Mouse (Mus musculus) hindbrain, embryonic 11.5 days (tissue): Measurements from ENCODE around the gene Timp2. TPM values are rescaled to one million over a fixed set of nuclear protein-coding genes. Genes with fewer than 3 reads are reported as not detected.
A peak's percentile ranks its signal among the peaks of the same experiment; 100 is the strongest.

Source experiments
- ATAC-seq: fragments of 200-750 bp; cut with Nextera tagmentation; 2 replicates; pipeline ENCODE4 v1.8.0; 2017; ENCODE audit warnings: mild to moderate bottlenecking, moderate TSS enrichment, moderate library complexity; ENCODE audit not compliant: low FRiP score
- DNase-seq: peaks from one replicate; pipeline ENCODE4 v3.0.0-alpha.2; 2015; ENCODE audit warnings: low spot score
- H3K27ac ChIP-seq: fragments of 300-500 bp; sonication (generic); 2 replicates; pipeline ENCODE4 v1.5.1; 2014; ENCODE audit warnings: mild to moderate bottlenecking, low read depth, low read length
- H3K27me3 ChIP-seq: fragments of 300-500 bp; sonication (generic); 2 replicates; pipeline ENCODE4 v1.6.1; 2014; ENCODE audit warnings: mild to moderate bottlenecking, low read length, moderate library complexity, mixed read lengths; ENCODE audit not compliant: control insufficient read depth, insufficient read depth
- H3K36me3 ChIP-seq: fragments of 300-500 bp; sonication (generic); 2 replicates; pipeline ENCODE4 v1.6.1; 2014; ENCODE audit warnings: mild to moderate bottlenecking, low read length, moderate library complexity, mixed read lengths; ENCODE audit not compliant: control insufficient read depth, insufficient read depth
- H3K4me1 ChIP-seq: fragments of 300-500 bp; sonication (generic); replicated peaks from 2 replicates; pipeline ENCODE4 v1.6.1; 2014; ENCODE audit warnings: low read length, mixed read lengths; ENCODE audit not compliant: control insufficient read depth, insufficient read depth
- H3K4me2 ChIP-seq: fragments of 300-500 bp; sonication (generic); replicated peaks from 2 replicates; pipeline ENCODE4 v1.6.1; 2014; ENCODE audit warnings: mild to moderate bottlenecking, low read depth, low read length
- H3K4me3 ChIP-seq: fragments of 300-500 bp; sonication (generic); 2 replicates; pipeline ENCODE4 v1.5.1; 2014; ENCODE audit warnings: low read depth, low read length
- H3K9ac ChIP-seq: fragments of 300-500 bp; sonication (generic); 2 replicates; pipeline ENCODE4 v1.6.1; 2014; ENCODE audit warnings: low read depth, low read length
- H3K9me3 ChIP-seq: fragments of 300-500 bp; sonication (generic); 2 replicates; pipeline ENCODE4 v1.6.1; 2016; ENCODE audit warnings: low read length; ENCODE audit not compliant: control insufficient read depth
- WGBS: fragments of 180-500 bp; shearing (Covaris S2); extraction: QIAGEN DNeasy Blood & Tissue Kit; methylation state at CpG from one replicate; pipeline ENCODE4 v1.1.7; 2014; 5-methylcytosine and 5-hydroxymethylcytosine counted together
- polyA plus RNA-seq: library from polyadenylated mRNA; unstranded; fragments of >200 nt; fragmentation: Nextera tagmentation; extraction: Ambion mirVana; gene quantifications from 2 replicates; pipeline ENCODE4 v1.2.1, GENCODE M21; 2014

The Timp2 gene
- polyA plus RNA-seq, 1 experiment from 2014 or later: 39.5 TPM

DNA sequence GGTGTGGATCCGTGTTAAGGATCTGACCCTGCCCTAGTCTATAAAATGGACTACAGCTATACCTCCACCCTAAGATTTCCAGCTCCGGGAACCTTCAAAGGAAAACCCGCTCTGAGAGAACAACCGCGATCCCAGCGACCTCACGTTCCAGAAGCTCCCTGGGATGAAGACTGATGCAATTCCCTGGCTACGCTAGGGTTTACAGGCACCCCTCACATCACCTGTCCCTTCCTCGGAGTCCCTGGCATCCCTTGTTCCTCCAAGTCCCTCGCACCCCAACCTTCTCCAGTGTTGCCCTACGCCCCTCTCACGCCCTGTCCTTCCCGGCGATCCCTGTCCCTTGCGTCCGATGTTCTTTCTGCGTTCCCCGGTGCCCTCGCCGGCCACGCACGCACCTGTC lies 66.0 kb downstream of the Timp2 start:
- Histone ChIP-seq H3K9ac (peak overlapping the region; percentile 87), H3K4me1 (no peaks in the 10 kb centered on the region; the same call in 1 of the 2 replicates), H3K27me3 (no peaks in the 10 kb centered on the region), H3K27ac (0 out of 2 replicates have a peak overlapping the region, but pooled peaks have one; percentile 25), H3K4me3 (peak overlapping the region; percentile 78), H3K36me3 (0 out of 2 replicates have a peak, but pooled peaks cover 4% of the 10 kb centered on the region), H3K9me3 (no peaks in the 10 kb centered on the region), H3K4me2 (peak overlapping the region; percentile 77)
- under 1% methylated on average over 22 of the region's 22 CpGs for WGBS
- ATAC-seq (peak; percentile 20), DNase-seq (no peak)

DNA sequence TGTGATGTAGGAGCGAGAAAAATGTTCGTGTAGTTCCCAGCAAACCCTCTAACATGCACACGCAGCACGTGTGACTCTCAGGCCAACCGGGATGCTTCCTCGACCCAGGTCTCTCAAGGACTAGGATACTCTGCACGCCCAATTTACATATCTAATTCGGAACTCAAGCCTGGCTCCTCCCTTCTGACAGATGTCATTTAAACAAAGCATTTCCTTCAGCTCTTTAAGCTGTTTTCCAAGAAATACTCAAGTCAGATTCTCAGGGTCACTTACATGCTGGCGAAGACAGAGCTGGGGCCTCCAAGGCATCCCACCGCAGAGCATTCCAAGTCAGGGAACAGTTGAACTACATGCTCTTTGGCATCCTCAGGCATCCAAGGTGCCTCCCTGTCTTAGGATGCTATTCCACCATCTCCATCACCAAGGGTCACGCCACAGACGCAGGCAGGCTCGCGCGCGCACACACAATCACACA lies 66.5 kb downstream of the Timp2 start:
- Histone ChIP-seq H3K9ac (peak overlapping the region; percentile 87), H3K27ac (no peak overlapping the region), H3K4me2 (peak overlapping the region; percentile 77), H3K27me3 (no peaks in the 10 kb centered on the region), H3K4me3 (peak overlapping the region; percentile 78), H3K36me3 (0 out of 2 replicates have a peak, but pooled peaks cover 5% of the 10 kb centered on the region), H3K4me1 (no peaks in the 10 kb centered on the region; the same call in 1 of the 2 replicates), H3K9me3 (no peaks in the 10 kb centered on the region)
- DNase-seq: peak; percentile 29
- 2% methylated on average over 16 of the region's 16 CpGs for WGBS
- no peak for ATAC-seq

DNA sequence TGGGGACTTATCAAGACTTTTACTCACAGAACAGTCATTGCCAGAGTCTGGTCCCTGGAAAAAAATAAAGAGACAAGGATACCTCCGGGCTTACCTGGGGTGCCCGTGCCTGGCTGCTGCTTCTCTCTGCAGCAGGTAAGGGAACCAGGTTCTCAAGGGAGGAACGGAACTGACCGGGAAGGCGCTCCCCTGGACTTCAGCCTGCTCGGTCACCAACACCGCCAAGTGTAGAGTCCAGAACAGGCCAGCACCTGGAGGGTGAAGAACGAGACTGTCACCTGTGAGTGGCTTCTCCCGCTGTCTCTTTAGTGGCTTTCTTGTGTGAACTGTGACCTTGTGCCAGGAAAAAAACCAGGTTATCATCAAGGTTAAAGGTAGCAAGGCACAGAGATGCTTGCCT lies 68.0 kb downstream of the Timp2 start:
- 93% methylated on average over 9 of the region's 9 CpGs for WGBS
- Histone ChIP-seq H3K36me3 (peaks cover 5% of the 10 kb centered on the region; the same call in 1 of the 2 replicates), H3K4me1 (no peaks in the 10 kb centered on the region; the same call in 1 of the 2 replicates), H3K4me3 (no peak overlapping the region), H3K9me3 (no peaks in the 10 kb centered on the region), H3K27me3 (no peaks in the 10 kb centered on the region), H3K4me2 (no peak overlapping the region), H3K9ac (no peak overlapping the region), H3K27ac (no peak overlapping the region)
- no peak for ATAC-seq
- DNase-seq: no peak

DNA sequence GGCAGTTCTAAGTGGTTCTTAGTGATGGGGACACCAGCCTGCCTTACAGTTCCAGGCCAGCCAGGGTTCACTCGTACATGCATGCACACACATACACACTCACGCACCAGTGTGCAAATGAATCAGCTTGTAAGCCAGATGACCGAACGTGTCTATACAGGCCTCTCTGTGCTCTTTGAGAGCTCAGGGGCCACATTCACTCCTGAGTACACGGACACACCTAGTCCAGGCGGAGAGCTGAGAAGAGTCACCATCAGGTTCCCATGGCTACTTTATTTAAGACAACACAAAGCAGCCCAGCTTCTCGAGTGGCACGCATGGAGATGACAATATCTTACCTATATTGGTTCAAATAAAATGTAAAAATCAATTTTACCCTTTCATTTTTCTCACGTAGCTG lies 69.1 kb downstream of the Timp2 start:
- Histone ChIP-seq H3K27ac (no peak overlapping the region), H3K27me3 (no peaks in the 10 kb centered on the region), H3K4me2 (no peak overlapping the region), H3K4me1 (no peaks in the 10 kb centered on the region; the same call in 1 of the 2 replicates), H3K9me3 (no peaks in the 10 kb centered on the region), H3K9ac (no peak overlapping the region), H3K4me3 (no peak overlapping the region), H3K36me3 (peaks cover 8% of the 10 kb centered on the region; the same call in 1 of the 2 replicates)
- DNase-seq (no peak), ATAC-seq (no peak)
- 95% methylated on average over 9 of the region's 9 CpGs for WGBS

DNA sequence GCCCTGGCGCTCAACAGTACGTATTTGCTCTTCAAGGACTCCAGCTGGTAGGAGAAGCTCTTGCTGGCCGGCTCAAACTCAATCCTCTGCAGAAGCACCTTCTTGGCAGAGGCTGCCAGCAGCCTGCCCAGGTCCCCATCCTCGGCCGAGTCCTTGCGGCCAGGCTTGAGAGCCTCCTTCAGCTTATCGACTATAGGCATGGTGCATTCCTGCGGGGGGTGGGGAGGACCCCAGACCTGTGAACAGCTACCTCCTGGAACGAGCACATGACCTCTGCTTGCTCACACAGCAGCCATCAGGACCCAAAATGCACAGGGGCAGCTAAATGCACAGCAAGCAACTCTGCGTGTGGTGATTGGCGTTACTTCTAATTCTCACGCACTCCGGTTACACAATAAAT lies 69.7 kb downstream of the Timp2 start:
- Histone ChIP-seq H3K36me3 (peaks cover 8% of the 10 kb centered on the region; the same call in 1 of the 2 replicates), H3K9me3 (no peaks in the 10 kb centered on the region), H3K4me1 (no peaks in the 10 kb centered on the region; the same call in 1 of the 2 replicates), H3K9ac (no peak overlapping the region), H3K4me2 (no peak overlapping the region), H3K4me3 (no peak overlapping the region), H3K27me3 (no peaks in the 10 kb centered on the region), H3K27ac (no peak overlapping the region)
- ATAC-seq (no peak), DNase-seq (no peak)
- WGBS: 91% methylated on average over 13 of the region's 13 CpGs

DNA sequence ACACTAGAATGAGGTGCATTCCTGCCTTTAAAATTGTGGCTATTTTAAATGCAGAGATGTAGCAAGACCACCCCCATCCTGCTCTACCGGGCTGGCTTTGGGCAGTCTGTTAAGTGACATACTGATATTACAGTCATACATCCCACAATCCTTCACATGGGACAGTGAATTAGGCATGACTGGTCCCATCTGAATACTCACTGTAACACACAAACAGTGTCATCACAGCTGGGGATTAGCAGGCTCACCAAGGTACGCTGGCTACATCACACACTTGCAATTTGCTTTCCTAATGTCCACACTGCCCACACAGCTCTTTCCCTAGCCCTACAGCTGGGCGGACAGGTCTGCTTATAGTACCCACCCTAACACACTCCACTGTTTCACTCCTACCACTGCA lies 75.3 kb downstream of the Timp2 start:
- Histone ChIP-seq H3K36me3 (peaks cover 23% of the 10 kb centered on the region; the same call in 1 of the 2 replicates), H3K27ac (no peak overlapping the region), H3K4me1 (no peaks in the 10 kb centered on the region), H3K9me3 (no peaks in the 10 kb centered on the region), H3K27me3 (no peaks in the 10 kb centered on the region), H3K4me3 (no peak overlapping the region), H3K4me2 (no peak overlapping the region), H3K9ac (no peak overlapping the region)
- WGBS: 97% methylated on average over 3 of the region's 3 CpGs
- DNase-seq (no peak), ATAC-seq (no peak)

DNA sequence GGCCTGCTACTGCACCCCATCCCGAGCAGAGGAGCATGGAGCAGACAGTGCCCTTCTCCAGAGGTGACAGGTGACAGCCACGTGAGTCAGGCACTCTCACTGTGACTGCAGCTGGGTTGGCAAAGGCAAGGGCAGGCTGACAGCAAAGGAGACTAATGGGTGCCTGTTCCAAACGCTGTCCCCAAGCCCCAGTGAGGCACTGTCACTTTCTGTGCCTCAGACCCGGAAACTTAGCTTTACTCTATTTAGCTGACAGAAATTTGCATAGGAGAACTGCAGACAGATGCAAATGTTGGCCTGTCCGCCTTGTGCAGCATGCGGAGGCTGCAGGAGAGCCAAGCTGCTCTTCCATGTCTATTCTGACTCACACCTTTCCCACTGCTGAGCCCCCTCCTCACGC lies 79.2 kb downstream of the Timp2 start:
- ATAC-seq (no peak), DNase-seq (no peak)
- Histone ChIP-seq H3K9ac (no peak overlapping the region), H3K4me1 (no peaks in the 10 kb centered on the region), H3K27ac (no peak overlapping the region), H3K27me3 (no peaks in the 10 kb centered on the region), H3K4me3 (no peak overlapping the region), H3K4me2 (no peak overlapping the region), H3K36me3 (peaks cover 23% of the 10 kb centered on the region), H3K9me3 (no peaks in the 10 kb centered on the region)
- 89% methylated on average over 7 of the region's 7 CpGs for WGBS

DNA sequence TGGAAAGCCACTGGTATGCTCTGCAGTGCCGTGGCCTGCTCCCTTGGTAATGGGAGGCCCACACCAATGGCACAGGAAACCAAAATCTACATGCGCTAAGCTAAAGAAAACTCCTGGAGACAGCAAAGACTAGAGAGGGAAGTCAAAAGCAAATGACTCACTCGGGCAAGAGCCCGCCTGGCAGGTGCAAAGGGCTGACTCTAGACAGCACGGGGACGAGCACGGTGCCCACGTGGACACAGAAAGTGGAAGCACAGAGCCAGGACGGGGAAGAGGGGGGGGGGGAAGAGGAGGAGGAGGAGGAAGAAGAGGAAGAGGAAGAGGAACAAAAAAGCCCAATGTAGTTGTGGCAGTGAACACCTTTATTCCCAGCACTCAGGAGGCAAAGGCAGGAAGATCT lies 80.4 kb downstream of the Timp2 start:
- H3K4me1 ChIP-seq: no peaks in the 10 kb centered on the region
- H3K9ac ChIP-seq: no peak overlapping the region
- H3K4me2 ChIP-seq: no peak overlapping the region
- WGBS: 98% methylated on average over 9 of the region's 9 CpGs
- no peaks in the 10 kb centered on the region for H3K9me3 ChIP-seq
- no peak overlapping the region for H3K4me3 ChIP-seq
- ATAC-seq (no peak), DNase-seq (no peak)
- H3K27ac ChIP-seq: no peak overlapping the region
- H3K36me3 ChIP-seq: peaks cover 24% of the 10 kb centered on the region
- no peaks in the 10 kb centered on the region for H3K27me3 ChIP-seq

DNA sequence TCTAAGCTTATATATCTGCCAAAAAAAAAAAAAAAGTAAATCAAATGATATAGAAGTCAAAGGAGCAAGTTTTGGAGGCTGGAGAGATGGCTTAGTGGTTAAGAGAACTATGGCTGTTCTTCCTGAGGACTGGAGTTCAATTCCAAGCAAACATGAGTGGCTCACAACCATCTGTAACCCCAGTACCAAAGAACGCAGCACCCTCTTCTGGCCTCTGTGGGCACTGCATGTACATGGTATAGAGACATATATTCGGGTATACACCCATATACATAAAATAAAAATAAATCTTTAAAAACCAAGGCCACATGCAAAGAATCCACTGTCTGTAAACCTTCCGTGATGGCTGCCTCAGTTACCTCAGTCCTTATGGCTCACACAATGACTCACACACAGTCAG lies 85.7 kb downstream of the Timp2 start:
- no peaks in the 10 kb centered on the region for H3K9me3 ChIP-seq
- DNase-seq (peak; percentile 44), ATAC-seq (no peak)
- H3K4me1 ChIP-seq: no peaks in the 10 kb centered on the region
- H3K27me3 ChIP-seq: no peaks in the 10 kb centered on the region
- no peak overlapping the region for H3K27ac ChIP-seq
- H3K4me2 ChIP-seq: no peak overlapping the region
- no peak overlapping the region for H3K4me3 ChIP-seq
- 91% methylated on average over 3 of the region's 3 CpGs for WGBS
- H3K9ac ChIP-seq: no peak overlapping the region
- peaks cover 20% of the 10 kb centered on the region for H3K36me3 ChIP-seq
